Mouse (Mus musculus): ENCODE results near the gene Mfge8. TPM values are rescaled to one million over a fixed set of nuclear protein-coding genes. Genes with fewer than 3 reads are reported as not detected.
A peak's percentile ranks its signal among the peaks of the same experiment; 100 is the strongest.

Gene Mfge8
- polyA plus RNA-seq (2016; fragmentation: Nextera tagmentation; extraction: Ambion mirVana), result 82.4 and 86.6 TPM in 2 replicates

DNA sequence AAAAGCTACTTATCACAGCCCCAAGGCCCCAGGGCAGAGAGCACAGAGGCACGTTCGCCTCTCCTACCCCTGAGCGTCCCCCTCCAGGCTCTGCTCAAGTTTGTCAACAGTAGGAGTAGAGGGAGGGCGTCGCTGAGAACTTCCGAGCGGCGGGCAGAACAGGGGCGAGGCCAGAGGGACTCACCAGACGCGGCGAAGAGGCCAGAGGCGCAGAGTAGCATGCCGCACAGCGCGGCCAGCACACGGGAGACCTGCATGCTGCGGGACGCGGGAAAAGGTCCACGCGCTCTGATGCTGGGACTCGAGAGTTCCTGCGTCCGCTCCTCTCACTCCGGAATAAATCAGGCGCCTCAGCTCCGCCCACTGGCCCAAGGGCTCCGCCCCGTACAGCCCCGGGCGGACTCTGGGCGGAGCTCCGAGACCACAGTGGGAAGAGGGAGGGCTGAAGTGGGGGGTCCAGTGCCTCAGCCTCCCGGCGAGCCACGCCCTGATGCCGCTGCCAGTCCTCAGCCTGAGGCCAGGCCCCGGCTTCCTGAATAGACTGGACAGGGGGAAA lies at the start of gene Mfge8:
Gene Mfge8, minus strand, starts transcription at position 350 of the 556 bp plus-strand sequence.
- Histone ChIP-seq H3K4me3 (peak within 1 kb of the TSS; percentile 75), H3K9me3 (no peaks in the 10 kb centered on the region), H3K36me3 (replicated peaks) (peaks cover 16% of the 10 kb centered on the region), H3K27me3 (ENCODE audit: poor library complexity, severe bottlenecking) (peaks cover 7% of the 10 kb centered on the region), H3K27ac (peak within 1 kb of the TSS; percentile 89), H3K4me1 (peaks cover 32% of the 10 kb centered on the region)
- WGBS, result 0% methylated on average over 39 of the region's 39 CpGs
- DNase-seq (ENCODE audit: extremely low spot score, low spot score), result peak; percentile 87

DNA sequence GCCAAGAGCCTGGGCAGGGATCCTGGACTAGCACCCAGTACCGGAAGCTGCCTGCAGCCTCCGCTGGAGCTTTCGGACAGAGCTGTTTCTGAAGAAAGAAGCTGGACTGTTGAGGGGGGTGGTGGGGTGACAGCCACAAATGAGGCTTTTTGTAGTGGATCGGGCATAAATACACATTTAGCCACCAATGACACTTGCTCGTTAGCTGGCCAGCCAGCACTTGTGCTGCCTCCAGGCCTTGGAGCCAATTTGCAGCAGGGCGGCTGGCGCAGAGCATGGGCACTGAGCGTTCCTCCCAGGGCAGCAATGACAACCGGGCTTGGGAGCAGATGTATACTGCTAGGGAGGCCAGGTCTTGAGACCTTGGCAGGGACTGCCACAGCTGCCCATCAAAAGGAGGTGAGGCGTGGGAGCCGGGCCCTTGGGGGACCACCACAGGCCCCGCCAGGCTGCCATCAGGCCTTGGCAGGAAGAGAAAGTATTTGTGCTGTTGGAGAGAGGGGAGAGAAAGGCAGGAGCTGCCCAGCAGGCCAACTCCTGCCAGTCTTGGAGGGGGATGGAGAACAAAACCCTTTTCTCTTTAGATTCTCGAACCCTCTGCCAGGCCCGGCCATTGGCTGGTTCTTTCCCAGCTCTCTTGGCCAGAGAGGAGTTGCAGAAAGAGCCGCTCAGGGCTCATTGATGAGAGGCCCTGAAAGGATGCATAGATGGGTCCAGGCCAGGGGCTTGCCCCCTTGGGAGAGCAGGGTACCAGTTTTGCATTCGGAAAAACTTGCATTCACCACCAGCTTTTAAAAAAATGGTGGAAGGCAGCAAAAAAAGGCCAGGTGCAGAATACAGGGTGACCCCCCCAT lies 45.9 kb upstream of the Mfge8 start:
- 79% methylated on average over 16 of the region's 16 CpGs for WGBS
- Histone ChIP-seq H3K4me1 (peaks cover 30% of the 10 kb centered on the region), H3K9me3 (no peaks in the 10 kb centered on the region), H3K27me3 (ENCODE audit: poor library complexity, severe bottlenecking) (no peaks in the 10 kb centered on the region), H3K4me3 (no peak overlapping the region), H3K27ac (peak overlapping the region; percentile 26; the same call in 1 of the 2 replicates), H3K36me3 (replicated peaks) (no peaks in the 10 kb centered on the region)
- no peak for DNase-seq (ENCODE audit: extremely low spot score, low spot score)

DNA sequence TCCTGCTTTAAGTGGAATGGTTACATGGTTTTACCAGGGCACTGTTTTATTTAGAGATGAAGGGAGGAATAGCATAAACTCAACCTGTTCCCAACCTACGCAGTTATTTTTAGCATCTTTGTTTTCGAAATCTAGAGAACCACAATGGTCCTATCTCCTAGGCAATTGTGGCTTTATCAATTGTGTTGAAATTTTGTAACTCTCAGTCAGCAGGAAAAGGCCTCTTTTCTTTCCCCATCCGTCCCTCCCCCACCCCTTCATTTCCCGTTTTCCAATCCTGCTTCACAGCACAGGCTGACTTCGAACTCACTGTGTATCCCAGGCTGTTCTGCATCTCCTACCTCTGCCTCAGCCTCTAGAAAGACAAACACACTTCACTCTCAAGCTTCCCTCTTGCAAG lies 45.1 kb upstream of the Mfge8 start:
- no peaks in the 10 kb centered on the region for H3K36me3 ChIP-seq (replicated peaks)
- 76% methylated on average over 5 of the region's 5 CpGs for WGBS
- H3K4me3 ChIP-seq, result no peak overlapping the region
- H3K4me1 ChIP-seq, result peaks cover 39% of the 10 kb centered on the region
- no peaks in the 10 kb centered on the region for H3K9me3 ChIP-seq
- H3K27me3 ChIP-seq (ENCODE audit: poor library complexity, severe bottlenecking), result no peaks in the 10 kb centered on the region
- H3K27ac ChIP-seq, result no peak overlapping the region
- no peak for DNase-seq (ENCODE audit: extremely low spot score, low spot score)

- Histone ChIP-seq H3K27me3 (ENCODE audit: poor library complexity, severe bottlenecking) (no peaks in the 10 kb centered on the region), H3K36me3 (replicated peaks) (no peaks in the 10 kb centered on the region), H3K27ac (no peak overlapping the region), H3K4me3 (no peak overlapping the region), H3K4me1 (peaks cover 40% of the 10 kb centered on the region), H3K9me3 (no peaks in the 10 kb centered on the region)
- no peak for DNase-seq (ENCODE audit: extremely low spot score, low spot score)
- whole genome bisulfite sequencing, result 78% methylated on average over 5 of the region's 5 CpGs
Measured at GRCm38 (mm10) chr7:79191501-79191900, 42.6 kb upstream of the Mfge8 start.

DNA sequence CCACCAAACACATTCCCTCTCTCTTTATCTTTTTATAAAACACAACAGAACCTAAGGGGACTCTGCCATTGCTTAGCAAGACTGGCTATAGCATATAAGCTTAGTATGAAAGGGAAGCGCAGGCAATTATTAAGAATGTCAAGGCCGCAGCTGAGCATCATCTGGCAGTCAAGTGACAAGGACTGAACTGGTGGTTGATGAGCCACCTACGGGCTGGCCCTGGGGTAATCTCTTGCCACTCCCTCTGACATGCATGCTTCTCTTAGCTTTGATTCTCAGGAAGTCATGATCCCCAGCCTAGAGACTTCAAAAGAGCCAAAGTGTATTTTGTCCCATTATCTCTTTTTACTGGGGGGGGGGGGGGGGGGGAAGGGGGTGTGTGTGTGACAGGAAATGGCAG lies 41.7 kb upstream of the Mfge8 start:
- no peak for DNase-seq (ENCODE audit: extremely low spot score, low spot score)
- WGBS, result 56% methylated on average over 3 of the region's 3 CpGs
- Histone ChIP-seq H3K9me3 (no peaks in the 10 kb centered on the region), H3K36me3 (replicated peaks) (no peaks in the 10 kb centered on the region), H3K27me3 (ENCODE audit: poor library complexity, severe bottlenecking) (no peaks in the 10 kb centered on the region), H3K4me3 (no peak overlapping the region), H3K4me1 (peaks cover 40% of the 10 kb centered on the region), H3K27ac (no peak overlapping the region)

- Histone ChIP-seq H3K9me3 (no peaks in the 10 kb centered on the region), H3K4me1 (peaks cover 32% of the 10 kb centered on the region), H3K27me3 (ENCODE audit: poor library complexity, severe bottlenecking) (no peaks in the 10 kb centered on the region), H3K27ac (no peak overlapping the region), H3K36me3 (replicated peaks) (no peaks in the 10 kb centered on the region), H3K4me3 (no peak overlapping the region)
- DNase-seq (ENCODE audit: extremely low spot score, low spot score), result no peak
- WGBS, result 47% methylated on average over 3 of the region's 5 CpGs
Measured at GRCm38 (mm10) chr7:79189211-79189610, 40.4 kb upstream of the Mfge8 start.

DNA sequence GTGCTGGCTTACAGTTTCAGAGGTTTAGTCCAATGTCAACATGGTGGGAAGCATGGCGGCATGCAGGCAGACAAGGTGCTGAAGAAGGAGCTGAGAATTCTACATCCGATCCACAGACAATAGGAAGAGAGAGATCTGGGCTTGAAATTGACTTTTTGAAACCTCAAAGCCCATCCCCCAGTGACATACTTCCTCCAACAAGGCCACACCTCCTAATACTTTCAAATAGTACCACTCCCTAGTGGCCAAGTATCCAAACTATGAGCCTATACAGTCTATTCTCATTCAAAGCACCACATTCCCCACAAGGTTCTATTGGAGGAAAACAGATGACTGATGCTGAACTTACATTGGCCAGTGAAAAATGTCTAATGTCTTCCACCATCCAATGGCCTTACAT lies 38.7 kb upstream of the Mfge8 start:
- no peaks in the 10 kb centered on the region for H3K36me3 ChIP-seq (replicated peaks)
- 90% methylated on average over 2 of the region's 2 CpGs for WGBS
- no peaks in the 10 kb centered on the region for H3K9me3 ChIP-seq
- no peak overlapping the region for H3K4me3 ChIP-seq
- no peak for DNase-seq (ENCODE audit: extremely low spot score, low spot score)
- no peak overlapping the region for H3K27ac ChIP-seq
- no peaks in the 10 kb centered on the region for H3K27me3 ChIP-seq (ENCODE audit: poor library complexity, severe bottlenecking)
- H3K4me1 ChIP-seq, result peaks cover 36% of the 10 kb centered on the region

- Histone ChIP-seq H3K4me1 (peaks cover 6% of the 10 kb centered on the region), H3K27me3 (ENCODE audit: poor library complexity, severe bottlenecking) (no peaks in the 10 kb centered on the region), H3K9me3 (no peaks in the 10 kb centered on the region), H3K4me3 (no peak overlapping the region), H3K27ac (no peak overlapping the region), H3K36me3 (replicated peaks) (no peaks in the 10 kb centered on the region)
- no peak for DNase-seq (ENCODE audit: extremely low spot score, low spot score)
- WGBS, result 56% methylated on average over 1 of the region's 1 CpGs
Measured at GRCm38 (mm10) chr7:79183417-79183816, 34.6 kb upstream of the Mfge8 start.

- H3K4me3 ChIP-seq, result no peak overlapping the region
- WGBS, result 86% methylated on average over 3 of the region's 3 CpGs
- H3K4me1 ChIP-seq, result no peaks in the 10 kb centered on the region
- H3K27me3 ChIP-seq (ENCODE audit: poor library complexity, severe bottlenecking), result no peaks in the 10 kb centered on the region
- no peak for DNase-seq (ENCODE audit: extremely low spot score, low spot score)
- no peak overlapping the region for H3K27ac ChIP-seq
- H3K36me3 ChIP-seq (replicated peaks), result no peaks in the 10 kb centered on the region
- H3K9me3 ChIP-seq, result no peaks in the 10 kb centered on the region
Measured at GRCm38 (mm10) chr7:79173800-79174199, 24.9 kb upstream of the Mfge8 start.

- 91% methylated on average over 1 of the region's 1 CpGs for whole genome bisulfite sequencing
- H3K27ac ChIP-seq, result no peak overlapping the region
- H3K4me3 ChIP-seq, result no peak overlapping the region
- peaks cover 6% of the 10 kb centered on the region for H3K4me1 ChIP-seq
- H3K9me3 ChIP-seq, result peaks cover 5% of the 10 kb centered on the region; the same call in 1 of the 2 replicates
- H3K27me3 ChIP-seq (ENCODE audit: poor library complexity, severe bottlenecking), result no peaks in the 10 kb centered on the region
- DNase-seq (ENCODE audit: extremely low spot score, low spot score), result no peak
- H3K36me3 ChIP-seq (replicated peaks), result no peaks in the 10 kb centered on the region
Measured at GRCm38 (mm10) chr7:79171782-79172181, 22.9 kb upstream of the Mfge8 start.

DNA sequence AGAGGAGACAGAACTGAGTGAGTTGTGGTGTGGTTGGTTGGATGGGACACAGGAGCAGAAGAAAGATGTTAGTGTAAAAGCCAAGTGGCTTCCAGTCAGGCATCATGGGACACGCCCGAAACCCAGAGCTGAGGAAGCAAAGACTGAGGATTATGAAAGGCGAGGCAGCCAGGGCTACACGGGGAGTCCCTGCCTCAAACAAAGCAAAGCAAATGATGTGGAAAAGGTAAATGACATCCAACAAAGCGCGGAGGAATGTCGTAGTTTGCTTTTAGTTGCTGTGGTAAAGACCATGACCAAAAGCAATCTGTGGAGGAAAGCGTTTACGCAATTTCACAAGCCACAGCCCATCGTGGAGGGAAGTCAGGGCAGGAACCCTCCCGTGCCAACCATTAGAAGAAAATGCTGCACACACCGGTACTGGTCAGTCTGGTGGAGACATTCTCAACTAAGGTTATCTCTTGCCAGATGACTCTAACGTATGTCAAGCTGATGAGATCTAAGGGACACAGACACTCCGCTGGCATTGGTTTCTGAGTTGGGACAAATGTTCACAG lies 18.2 kb upstream of the Mfge8 start:
- WGBS, result 67% methylated on average over 14 of the region's 14 CpGs
- no peak for DNase-seq (ENCODE audit: extremely low spot score, low spot score)
- no peaks in the 10 kb centered on the region for H3K36me3 ChIP-seq (replicated peaks)
- no peaks in the 10 kb centered on the region for H3K27me3 ChIP-seq (ENCODE audit: poor library complexity, severe bottlenecking)
- H3K9me3 ChIP-seq, result peaks cover 5% of the 10 kb centered on the region; the same call in 1 of the 2 replicates
- H3K4me1 ChIP-seq, result peaks cover 11% of the 10 kb centered on the region
- H3K4me3 ChIP-seq, result no peak overlapping the region
- H3K27ac ChIP-seq, result no peak overlapping the region

GRCm38 (mm10) chr7:79159406-79159805 lies 10.5 kb upstream of the Mfge8 start:
- no peaks in the 10 kb centered on the region for H3K4me1 ChIP-seq
- no peaks in the 10 kb centered on the region for H3K27me3 ChIP-seq (ENCODE audit: poor library complexity, severe bottlenecking)
- no peak overlapping the region for H3K27ac ChIP-seq
- no peaks in the 10 kb centered on the region for H3K9me3 ChIP-seq
- WGBS, result 75% methylated on average over 1 of the region's 1 CpGs
- no peaks in the 10 kb centered on the region for H3K36me3 ChIP-seq (replicated peaks)
- H3K4me3 ChIP-seq, result no peak overlapping the region
- DNase-seq (ENCODE audit: extremely low spot score, low spot score), result no peak

- Histone ChIP-seq H3K9me3 (no peaks in the 10 kb centered on the region), H3K4me1 (peaks cover 32% of the 10 kb centered on the region), H3K27me3 (ENCODE audit: poor library complexity, severe bottlenecking) (peaks cover 7% of the 10 kb centered on the region), H3K4me3 (no peak overlapping the region), H3K36me3 (replicated peaks) (peaks cover 8% of the 10 kb centered on the region), H3K27ac (no peak overlapping the region)
- 74% methylated on average over 6 of the region's 6 CpGs for WGBS
- no peak for DNase-seq (ENCODE audit: extremely low spot score, low spot score)
Measured at GRCm38 (mm10) chr7:79149522-79149921, 662 bp upstream of the Mfge8 start.

Measured in forebrain, embryonic 10.5 days (tissue).